8 mouse cellular contexts compared by ENCODE assay signal in the genomic region with DNA sequence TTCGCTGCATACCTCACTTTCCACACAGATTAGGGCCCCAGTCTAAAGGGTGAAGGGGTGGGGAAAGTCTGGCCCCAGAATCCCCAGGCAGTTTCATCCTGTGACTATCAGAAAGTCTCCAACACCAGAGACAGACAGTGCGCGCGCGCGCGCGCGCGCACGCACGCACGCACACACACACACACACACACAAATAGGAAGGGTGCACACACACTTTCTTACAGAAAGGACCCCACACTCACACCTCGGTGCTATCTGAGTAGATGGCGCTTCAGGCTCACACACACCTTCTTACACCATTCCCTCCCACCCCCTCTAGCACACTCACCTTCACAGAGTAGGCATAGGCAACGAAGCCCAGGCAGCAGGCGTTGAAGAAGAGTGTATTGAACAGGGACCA. TPM values are rescaled to one million over a fixed set of nuclear protein-coding genes. Genes with fewer than 3 reads are reported as not detected.
DNase-seq lines count a peak whose midpoint lies in the region; ATAC-seq and TF ChIP-seq lines count a peak whose summit lies in the region.

No protein-coding gene starts in this region.

- no peak for TF ChIP-seq CTCF in layer of hippocampus, adult 2 months (conservative IDR thresholded peaks at IDR 0.05)

- H3K4me3 ChIP-seq in layer of hippocampus, adult 2 months: peak overlapping the region; percentile 35
- H3K4me3 ChIP-seq in brown adipose tissue, adult 24 weeks (ENCODE audit: insufficient read depth, low read depth, low read length): peak overlapping the region; percentile 83
- H3K4me3 ChIP-seq in intestine, embryonic 15.5 days (replicated peaks): peak overlapping the region; percentile 60
- H3K4me3 ChIP-seq in midbrain, embryonic 16.5 days (ENCODE audit: low read depth, low read length): peak overlapping the region; percentile 26

- H3K27me3 ChIP-seq in intestine, embryonic 15.5 days (replicated peaks): no peaks in the 10 kb centered on the region
- H3K27me3 ChIP-seq in midbrain, embryonic 16.5 days (ENCODE audit: control insufficient read depth, insufficient read depth, low read depth, low read length): no peaks in the 10 kb centered on the region

- H3K36me3 ChIP-seq in intestine, embryonic 15.5 days: 0 out of 2 replicates have a peak, but pooled peaks cover 3% of the 10 kb centered on the region
- no peaks in the 10 kb centered on the region for H3K36me3 ChIP-seq in midbrain, embryonic 16.5 days (ENCODE audit: control insufficient read depth, insufficient read depth, low read length)

- H3K4me2 ChIP-seq in intestine, embryonic 15.5 days (replicated peaks): peak overlapping the region; percentile 84
- peak overlapping the region; percentile 47 for H3K4me2 ChIP-seq in midbrain, embryonic 16.5 days (ENCODE audit: low read length)

- ATAC-seq in intestine, embryonic 15.5 days: peak; percentile 51
- ATAC-seq in midbrain, embryonic 16.5 days: peak; percentile 43; the same call in 1 of the 2 replicates

- no peak for DNase-seq in layer of hippocampus, adult 2 months (ENCODE audit: low spot score in 2 of 2)
- DNase-seq in layer of hippocampus, adult 8-10 months (ENCODE audit: low spot score in 2 of 2): no peak
- DNase-seq in left cerebral cortex, adult 9 months (ENCODE audit: low spot score in 2 of 2): no peak
- DNase-seq in retina, embryonic 14.5 days (ENCODE audit: low spot score): no peak
- no peak for DNase-seq in MN1 (ENCODE audit: low spot score)

- H3K27ac ChIP-seq in layer of hippocampus, adult 2 months: peak overlapping the region; percentile 65; the same call in 1 of the 2 replicates
- H3K27ac ChIP-seq in brown adipose tissue, adult 24 weeks (replicated peaks; ENCODE audit: low read depth, low read length): peak overlapping the region; percentile 97
- H3K27ac ChIP-seq in intestine, embryonic 15.5 days: peak overlapping the region; percentile 95
- H3K27ac ChIP-seq in midbrain, embryonic 16.5 days (ENCODE audit: low read length): no peak overlapping the region

- H3K9ac ChIP-seq in intestine, embryonic 15.5 days: peak overlapping the region; percentile 63
- peak overlapping the region; percentile 10; the same call in 1 of the 2 replicates for H3K9ac ChIP-seq in midbrain, embryonic 16.5 days (ENCODE audit: low read depth, low read length)

- 2% methylated on average over 17 of the region's 17 CpGs for WGBS in intestine, embryonic 15.5 days
- WGBS in midbrain, embryonic 16.5 days: 11% methylated on average over 17 of the region's 17 CpGs

- no peaks in the 10 kb centered on the region for H3K9me3 ChIP-seq in intestine, embryonic 15.5 days
- H3K9me3 ChIP-seq in midbrain, embryonic 16.5 days (replicated peaks; ENCODE audit: control insufficient read depth, low read length, poor library complexity, severe bottlenecking): no peaks in the 10 kb centered on the region

- H3K4me1 ChIP-seq in brown adipose tissue, adult 24 weeks (ENCODE audit: control insufficient read depth, insufficient read depth, insufficient read length, low read length): peaks cover 22% of the 10 kb centered on the region
- peaks cover 48% of the 10 kb centered on the region for H3K4me1 ChIP-seq in intestine, embryonic 15.5 days (replicated peaks)
- peaks cover 7% of the 10 kb centered on the region for H3K4me1 ChIP-seq in midbrain, embryonic 16.5 days (ENCODE audit: control insufficient read depth, insufficient read depth, low read length)

RNA-seq across cellular contexts. Expression of a gene that starts 0.4 kb away (rescaled TPM):
- not detected for total RNA-seq in layer of hippocampus, adult 2 months (2021)
- total RNA-seq in layer of hippocampus, adult 8-10 months (2022): not detected
- not detected in 2 replicates for polyA plus RNA-seq in brown adipose tissue, adult 24 weeks (2012; ENCODE audit: insufficient read depth, insufficient read length, missing spikeins)
- polyA plus RNA-seq in intestine, embryonic 15.5 days (2015; fragmentation: Nextera tagmentation; extraction: Ambion mirVana): 0.69 TPM in 1 of 2 replicates, not detected in the other
- not detected in 2 replicates for polyA plus RNA-seq in midbrain, embryonic 16.5 days (2015; fragmentation: Nextera tagmentation; extraction: Ambion mirVana)

RNA-seq across cellular contexts. Expression of a gene that starts 0.4 kb away (rescaled TPM):
- 10 to 100 TPM; 13.0 to 16.3 TPM for total RNA-seq in layer of hippocampus, adult 2 months (2021)
- 10 to 100 TPM; 13.8 to 19.4 (median 17.2) TPM for total RNA-seq in layer of hippocampus, adult 8-10 months (2022)
- polyA plus RNA-seq in brown adipose tissue, adult 24 weeks (2012; ENCODE audit: insufficient read depth, insufficient read length, missing spikeins): 194 and 274 TPM in 2 replicates
- 1,251 and 1,347 TPM in 2 replicates for polyA plus RNA-seq in intestine, embryonic 15.5 days (2015; fragmentation: Nextera tagmentation; extraction: Ambion mirVana)
- polyA plus RNA-seq in midbrain, embryonic 16.5 days (2015; fragmentation: Nextera tagmentation; extraction: Ambion mirVana): 118 and 129 TPM in 2 replicates

RNA-seq across cellular contexts. Expression of a gene that starts 5.3 kb away (rescaled TPM):
- total RNA-seq in layer of hippocampus, adult 2 months (2021): not detected
- not detected for total RNA-seq in layer of hippocampus, adult 8-10 months (2022)
- not detected in 2 replicates for polyA plus RNA-seq in brown adipose tissue, adult 24 weeks (2012; ENCODE audit: insufficient read depth, insufficient read length, missing spikeins)
- polyA plus RNA-seq in intestine, embryonic 15.5 days (2015; fragmentation: Nextera tagmentation; extraction: Ambion mirVana): 2.4 and 3.4 TPM in 2 replicates
- 0.29 and 1.3 TPM in 2 replicates for polyA plus RNA-seq in midbrain, embryonic 16.5 days (2015; fragmentation: Nextera tagmentation; extraction: Ambion mirVana)

RNA-seq across cellular contexts. Expression of a gene that starts 11.7 kb away (rescaled TPM):
- 1 to 10 TPM; 1.9 to 2.9 TPM for total RNA-seq in layer of hippocampus, adult 2 months (2021)
- 1 to 10 TPM; 2.5 to 5.1 (median 2.7) TPM for total RNA-seq in layer of hippocampus, adult 8-10 months (2022)
- not detected in 2 replicates for polyA plus RNA-seq in brown adipose tissue, adult 24 weeks (2012; ENCODE audit: insufficient read depth, insufficient read length, missing spikeins)
- 145 and 148 TPM in 2 replicates for polyA plus RNA-seq in intestine, embryonic 15.5 days (2015; fragmentation: Nextera tagmentation; extraction: Ambion mirVana)
- polyA plus RNA-seq in midbrain, embryonic 16.5 days (2015; fragmentation: Nextera tagmentation; extraction: Ambion mirVana): 9.0 and 11.1 TPM in 2 replicates

RNA-seq across cellular contexts. Expression of a gene that starts 14.2 kb away (rescaled TPM):
- 1 to 10 TPM; 4.0 to 7.1 TPM for total RNA-seq in layer of hippocampus, adult 2 months (2021)
- total RNA-seq in layer of hippocampus, adult 8-10 months (2022): 1 to 10 TPM; 3.6 to 6.3 (median 4.9) TPM
- 7.1 and 8.7 TPM in 2 replicates for polyA plus RNA-seq in brown adipose tissue, adult 24 weeks (2012; ENCODE audit: insufficient read depth, insufficient read length, missing spikeins)
- polyA plus RNA-seq in intestine, embryonic 15.5 days (2015; fragmentation: Nextera tagmentation; extraction: Ambion mirVana): 21.6 and 21.9 TPM in 2 replicates
- polyA plus RNA-seq in midbrain, embryonic 16.5 days (2015; fragmentation: Nextera tagmentation; extraction: Ambion mirVana): 5.4 and 6.3 TPM in 2 replicates

Comparison
In these comparisons a context has a peak if more than half of its experiments do, and no peak if none do; other contexts are left out.
1. H3K4me3 ChIP-seq: peak in every context shown above with its lines; median percentile 83 in brown adipose tissue, adult 24 weeks; 60 in intestine, embryonic 15.5 days; 35 in layer of hippocampus, adult 2 months; 26 in midbrain, embryonic 16.5 days.